In the genomic region with DNA sequence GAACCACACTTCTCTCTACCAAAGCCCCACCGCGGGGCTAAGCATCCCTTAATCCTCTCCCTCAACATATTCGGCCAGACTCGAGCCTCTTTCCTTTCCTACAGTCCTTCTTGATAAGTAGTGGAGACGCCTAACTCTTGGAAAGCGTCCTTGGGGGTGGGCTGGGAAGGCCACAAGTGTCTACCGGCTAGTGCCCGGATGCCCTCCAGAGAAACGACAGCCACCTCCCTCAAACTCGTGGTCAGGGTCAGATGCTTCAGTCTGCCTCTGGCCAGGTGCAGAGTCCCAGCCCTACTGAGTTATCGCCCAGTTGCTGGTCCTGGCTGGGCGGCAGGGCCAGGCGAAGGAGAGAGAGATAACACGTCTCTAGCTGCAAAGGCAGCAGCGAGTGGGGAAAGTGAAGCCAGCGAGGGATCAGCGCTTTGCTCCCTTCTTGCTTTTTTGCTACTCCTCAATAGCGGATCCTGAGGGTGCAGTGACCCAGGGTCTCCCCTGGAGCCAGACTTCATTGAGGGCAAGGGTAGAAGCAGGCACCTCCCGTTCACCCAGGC, we compare ENCODE assay signal across 8 mouse cellular contexts. TPM values are rescaled to one million over a fixed set of nuclear protein-coding genes. Genes with fewer than 3 reads are reported as not detected.
DNase-seq lines count a peak whose midpoint lies in the region; ATAC-seq and TF ChIP-seq lines count a peak whose summit lies in the region.

No protein-coding gene starts in this region.

- H3K9ac ChIP-seq in lung, postnatal 0 days (replicated peaks; ENCODE audit: low read depth): 0 out of 2 replicates have a peak overlapping the region, but pooled peaks have one; percentile 34
- H3K9ac ChIP-seq in liver, embryonic 16.5 days (ENCODE audit: low read depth, low read length): peak overlapping the region; percentile 55
- H3K9ac ChIP-seq in stomach, embryonic 16.5 days (ENCODE audit: low read length): peak overlapping the region; percentile 71

- 13% methylated on average over 19 of the region's 19 CpGs for WGBS in lung, postnatal 0 days
- 3% methylated on average over 19 of the region's 19 CpGs for WGBS in embryonic facial prominence, embryonic 10.5 days
- 4% methylated on average over 19 of the region's 19 CpGs for WGBS in hindbrain, embryonic 10.5 days
- 6% methylated on average over 19 of the region's 19 CpGs for WGBS in liver, embryonic 16.5 days (ENCODE audit: insufficient replicate concordance)
- WGBS in stomach, embryonic 16.5 days: 15% methylated on average over 19 of the region's 19 CpGs

- TF ChIP-seq CTCF in lung, postnatal 0 days (IDR thresholded peaks at IDR 0.05): no peak

- no peaks in the 10 kb centered on the region for H3K36me3 ChIP-seq in lung, postnatal 0 days (ENCODE audit: insufficient read depth, low read length)
- H3K36me3 ChIP-seq in embryonic facial prominence, embryonic 10.5 days (replicated peaks): peaks cover 14% of the 10 kb centered on the region
- H3K36me3 ChIP-seq in hindbrain, embryonic 10.5 days: peaks cover 15% of the 10 kb centered on the region
- no peaks in the 10 kb centered on the region for H3K36me3 ChIP-seq in liver, embryonic 16.5 days (ENCODE audit: control insufficient read depth, insufficient read depth)
- 0 out of 2 replicates have a peak, but pooled peaks cover 3% of the 10 kb centered on the region for H3K36me3 ChIP-seq in stomach, embryonic 16.5 days (ENCODE audit: control insufficient read depth, insufficient read depth, low read length)

- no peak for TF ChIP-seq EP300 in lung, postnatal 0 days (IDR thresholded peaks at IDR 0.05)

- ATAC-seq in lung, postnatal 0 days: no peak
- peak; percentile 27 for ATAC-seq in liver, embryonic 16.5 days (ENCODE audit: low read depth)
- no peak for ATAC-seq in stomach, embryonic 16.5 days (ENCODE audit: insufficient read depth, low FRiP score)

- peak overlapping the region; percentile 91 for H3K4me2 ChIP-seq in lung, postnatal 0 days (replicated peaks; ENCODE audit: low read depth, low read length)
- peak overlapping the region; percentile 98 for H3K4me2 ChIP-seq in liver, embryonic 16.5 days (ENCODE audit: low read depth, low read length)
- H3K4me2 ChIP-seq in stomach, embryonic 16.5 days (ENCODE audit: low read depth, low read length): peak overlapping the region; percentile 89

- peak overlapping the region; percentile 66 for H3K27ac ChIP-seq in lung, postnatal 0 days (ENCODE audit: low read length)
- H3K27ac ChIP-seq in embryonic facial prominence, embryonic 10.5 days (replicated peaks): peak overlapping the region; percentile 69
- H3K27ac ChIP-seq in hindbrain, embryonic 10.5 days: peak overlapping the region; percentile 86
- H3K27ac ChIP-seq in liver, embryonic 16.5 days (ENCODE audit: low read length): peak overlapping the region; percentile 63
- H3K27ac ChIP-seq in stomach, embryonic 16.5 days (ENCODE audit: low read length): no peak overlapping the region

- DNase-seq in lung, postnatal 0 days (ENCODE audit: low spot score): no peak
- DNase-seq in lung, postnatal 36 days: no peak
- no peak for DNase-seq in embryonic facial prominence, embryonic 10.5 days (ENCODE audit: low spot score)
- no peak for DNase-seq in hindbrain, embryonic 10.5 days (ENCODE audit: low spot score)
- DNase-seq in layer of hippocampus, adult 9-10 months (ENCODE audit: low spot score): no peak
- DNase-seq in cerebellum, postnatal 10 days: no peak

- H3K27me3 ChIP-seq in lung, postnatal 0 days (replicated peaks; ENCODE audit: insufficient read depth, low read length): 0 out of 2 replicates have a peak, but pooled peaks cover 4% of the 10 kb centered on the region
- H3K27me3 ChIP-seq in embryonic facial prominence, embryonic 10.5 days (replicated peaks; ENCODE audit: low read depth, poor library complexity, severe bottlenecking): peaks cover 42% of the 10 kb centered on the region
- H3K27me3 ChIP-seq in hindbrain, embryonic 10.5 days (ENCODE audit: insufficient read depth, poor library complexity, severe bottlenecking): peaks cover 34% of the 10 kb centered on the region
- peaks cover 48% of the 10 kb centered on the region for H3K27me3 ChIP-seq in liver, embryonic 16.5 days (ENCODE audit: control insufficient read depth, insufficient read depth, low read depth, low read length)
- peaks cover 12% of the 10 kb centered on the region; the same call in 1 of the 2 replicates for H3K27me3 ChIP-seq in stomach, embryonic 16.5 days (ENCODE audit: control insufficient read depth, insufficient read depth, low read length)

- H3K4me1 ChIP-seq in lung, postnatal 0 days (ENCODE audit: insufficient read depth, low read depth, low read length): peaks cover 27% of the 10 kb centered on the region
- peaks cover 68% of the 10 kb centered on the region for H3K4me1 ChIP-seq in embryonic facial prominence, embryonic 10.5 days
- H3K4me1 ChIP-seq in hindbrain, embryonic 10.5 days (replicated peaks): peaks cover 73% of the 10 kb centered on the region
- peaks cover 46% of the 10 kb centered on the region for H3K4me1 ChIP-seq in liver, embryonic 16.5 days (ENCODE audit: control insufficient read depth, low read depth, low read length)
- peaks cover 30% of the 10 kb centered on the region for H3K4me1 ChIP-seq in stomach, embryonic 16.5 days (ENCODE audit: control insufficient read depth, insufficient read depth, low read length)

- H3K4me3 ChIP-seq in lung, postnatal 0 days (ENCODE audit: low read depth, low read length): peak overlapping the region; percentile 48
- H3K4me3 ChIP-seq in embryonic facial prominence, embryonic 10.5 days: peak overlapping the region; percentile 69
- H3K4me3 ChIP-seq in hindbrain, embryonic 10.5 days: peak overlapping the region; percentile 64
- H3K4me3 ChIP-seq in liver, embryonic 16.5 days (ENCODE audit: low read depth, low read length): peak overlapping the region; percentile 82
- H3K4me3 ChIP-seq in stomach, embryonic 16.5 days (replicated peaks; ENCODE audit: low read length): peak overlapping the region; percentile 77

- no peaks in the 10 kb centered on the region for H3K9me3 ChIP-seq in lung, postnatal 0 days (ENCODE audit: low read length)
- H3K9me3 ChIP-seq in embryonic facial prominence, embryonic 10.5 days: no peaks in the 10 kb centered on the region
- H3K9me3 ChIP-seq in hindbrain, embryonic 10.5 days: no peaks in the 10 kb centered on the region
- H3K9me3 ChIP-seq in liver, embryonic 16.5 days (replicated peaks; ENCODE audit: control insufficient read depth, low read length): no peaks in the 10 kb centered on the region
- H3K9me3 ChIP-seq in stomach, embryonic 16.5 days (replicated peaks; ENCODE audit: control insufficient read depth, low read length): no peaks in the 10 kb centered on the region

RNA-seq across cellular contexts. Expression of a gene that starts 0.6 kb away (rescaled TPM):
- polyA plus RNA-seq in lung, postnatal 0 days (2015; fragmentation: Nextera tagmentation; extraction: Ambion mirVana): 4.1 and 4.3 TPM in 2 replicates
- 5.8 and 6.8 TPM in 2 replicates for polyA plus RNA-seq in embryonic facial prominence, embryonic 10.5 days (2016; fragmentation: Nextera tagmentation; extraction: Ambion mirVana)
- polyA plus RNA-seq in hindbrain, embryonic 10.5 days (2016; fragmentation: Nextera tagmentation; extraction: Ambion mirVana): 5.3 and 9.1 TPM in 2 replicates
- polyA plus RNA-seq in liver, embryonic 16.5 days (2015; fragmentation: Nextera tagmentation; extraction: Ambion mirVana): 3.9 and 5.1 TPM in 2 replicates
- polyA plus RNA-seq in stomach, embryonic 16.5 days (2015; fragmentation: Nextera tagmentation; extraction: Ambion mirVana): 3.2 and 4.2 TPM in 2 replicates

RNA-seq across cellular contexts. Expression of a gene that starts 1.4 kb away (rescaled TPM):
- 27.4 and 32.9 TPM in 2 replicates for polyA plus RNA-seq in lung, postnatal 0 days (2015; fragmentation: Nextera tagmentation; extraction: Ambion mirVana)
- polyA plus RNA-seq in embryonic facial prominence, embryonic 10.5 days (2016; fragmentation: Nextera tagmentation; extraction: Ambion mirVana): 33.1 and 35.0 TPM in 2 replicates
- polyA plus RNA-seq in hindbrain, embryonic 10.5 days (2016; fragmentation: Nextera tagmentation; extraction: Ambion mirVana): 32.4 and 41.6 TPM in 2 replicates
- 3.4 and 3.7 TPM in 2 replicates for polyA plus RNA-seq in liver, embryonic 16.5 days (2015; fragmentation: Nextera tagmentation; extraction: Ambion mirVana)
- 25.1 and 25.5 TPM in 2 replicates for polyA plus RNA-seq in stomach, embryonic 16.5 days (2015; fragmentation: Nextera tagmentation; extraction: Ambion mirVana)

RNA-seq across cellular contexts. Expression of a gene that starts 4.6 kb away (rescaled TPM):
- polyA plus RNA-seq in lung, postnatal 0 days (2015; fragmentation: Nextera tagmentation; extraction: Ambion mirVana): 0.07 and 0.13 TPM in 2 replicates
- 0.11 TPM in 2 replicates for polyA plus RNA-seq in embryonic facial prominence, embryonic 10.5 days (2016; fragmentation: Nextera tagmentation; extraction: Ambion mirVana)
- 0.12 and 0.21 TPM in 2 replicates for polyA plus RNA-seq in hindbrain, embryonic 10.5 days (2016; fragmentation: Nextera tagmentation; extraction: Ambion mirVana)
- 0.09 and 0.17 TPM in 2 replicates for polyA plus RNA-seq in liver, embryonic 16.5 days (2015; fragmentation: Nextera tagmentation; extraction: Ambion mirVana)
- polyA plus RNA-seq in stomach, embryonic 16.5 days (2015; fragmentation: Nextera tagmentation; extraction: Ambion mirVana): 0.17 TPM in 1 of 2 replicates, not detected in the other

RNA-seq across cellular contexts. Expression of a gene that starts 21.0 kb away (rescaled TPM):
- 12.3 and 12.6 TPM in 2 replicates for polyA plus RNA-seq in lung, postnatal 0 days (2015; fragmentation: Nextera tagmentation; extraction: Ambion mirVana)
- polyA plus RNA-seq in embryonic facial prominence, embryonic 10.5 days (2016; fragmentation: Nextera tagmentation; extraction: Ambion mirVana): 13.0 and 13.2 TPM in 2 replicates
- polyA plus RNA-seq in hindbrain, embryonic 10.5 days (2016; fragmentation: Nextera tagmentation; extraction: Ambion mirVana): 14.2 and 14.8 TPM in 2 replicates
- 1.3 and 1.5 TPM in 2 replicates for polyA plus RNA-seq in liver, embryonic 16.5 days (2015; fragmentation: Nextera tagmentation; extraction: Ambion mirVana)
- 7.9 and 9.1 TPM in 2 replicates for polyA plus RNA-seq in stomach, embryonic 16.5 days (2015; fragmentation: Nextera tagmentation; extraction: Ambion mirVana)

RNA-seq across cellular contexts. Expression of a gene that starts 24.9 kb away (rescaled TPM):
- 1.9 and 2.2 TPM in 2 replicates for polyA plus RNA-seq in lung, postnatal 0 days (2015; fragmentation: Nextera tagmentation; extraction: Ambion mirVana)
- polyA plus RNA-seq in embryonic facial prominence, embryonic 10.5 days (2016; fragmentation: Nextera tagmentation; extraction: Ambion mirVana): 11.8 and 13.1 TPM in 2 replicates
- 11.1 and 16.7 TPM in 2 replicates for polyA plus RNA-seq in hindbrain, embryonic 10.5 days (2016; fragmentation: Nextera tagmentation; extraction: Ambion mirVana)
- 0.37 and 0.41 TPM in 2 replicates for polyA plus RNA-seq in liver, embryonic 16.5 days (2015; fragmentation: Nextera tagmentation; extraction: Ambion mirVana)
- 2.4 and 2.8 TPM in 2 replicates for polyA plus RNA-seq in stomach, embryonic 16.5 days (2015; fragmentation: Nextera tagmentation; extraction: Ambion mirVana)
